Mouse (Mus musculus) ZHBTc4 (cell line): ENCODE data around the gene Ptprk.
A peak's percentile ranks its signal among the peaks of the same experiment; 100 is the strongest.

ENCODE experiments used
- DNase-seq: peaks from one replicate; pipeline ENCODE4 v3.0.0-alpha.2; 2011; ENCODE audit warnings: low read depth, low spot score

Gene Ptprk

DNA sequence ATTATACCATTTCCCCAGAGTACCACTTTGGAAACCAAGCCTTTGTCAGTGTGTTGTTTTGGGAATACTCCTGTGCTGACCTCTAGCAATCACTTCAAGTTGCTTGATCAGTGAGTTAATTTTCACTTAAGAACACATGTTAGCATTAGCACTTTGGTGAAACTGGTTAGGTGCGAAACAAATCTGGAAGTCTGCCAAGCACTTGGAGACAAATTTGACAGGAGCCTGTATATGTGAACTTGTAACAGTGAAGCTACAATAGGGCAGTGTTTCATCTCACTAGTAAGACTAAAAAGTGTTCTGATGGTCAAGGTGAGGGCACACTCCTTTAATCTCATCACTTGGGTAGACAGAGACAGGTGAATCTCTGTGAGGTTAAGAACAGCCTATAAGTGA lies 321.9 kb downstream of the Ptprk start:
- DNase-seq: no peak

- DNase-seq: no peak
Measured at GRCm38 (mm10) chr10:28401796-28402195, 327.2 kb downstream of the Ptprk start.

DNA sequence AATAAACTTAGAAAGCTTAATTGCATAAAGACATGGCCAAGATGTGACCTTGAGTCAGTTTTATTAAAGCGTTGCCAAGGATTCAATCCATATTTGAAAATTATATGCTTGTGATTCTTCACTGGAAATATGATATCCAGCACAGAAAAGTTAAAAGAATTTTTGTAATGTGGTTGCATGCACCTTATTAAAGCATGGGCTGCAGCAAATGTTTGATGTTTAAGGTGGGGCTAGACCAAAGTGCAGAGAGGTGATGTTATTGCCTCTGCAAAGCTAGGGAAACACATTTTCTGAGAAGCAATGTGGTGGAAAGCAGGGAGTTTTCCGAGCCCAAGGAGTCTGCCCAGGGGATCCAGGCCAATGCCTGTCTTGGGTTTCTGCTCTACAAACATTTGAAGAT lies 334.4 kb downstream of the Ptprk start:
- no peak for DNase-seq

DNA sequence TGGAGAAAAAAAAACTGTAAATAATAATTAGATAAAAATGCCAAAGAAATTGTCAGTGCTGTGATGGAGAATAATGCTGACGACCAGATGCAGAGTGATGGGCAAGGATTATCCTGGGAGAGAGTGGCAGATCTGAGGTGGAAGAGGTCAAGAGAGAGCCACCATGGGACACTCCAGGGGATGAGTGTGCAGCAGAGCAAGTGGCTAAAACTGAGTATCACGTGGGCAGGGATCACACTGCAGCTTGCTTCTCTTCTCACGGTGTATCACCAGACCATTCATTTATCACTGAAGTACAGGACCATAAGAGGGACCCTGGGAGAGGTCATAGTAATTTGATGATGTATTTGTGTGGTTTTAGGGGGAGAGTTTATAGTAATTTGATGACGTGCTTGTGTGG lies 340.2 kb downstream of the Ptprk start:
- DNase-seq: no peak

DNA sequence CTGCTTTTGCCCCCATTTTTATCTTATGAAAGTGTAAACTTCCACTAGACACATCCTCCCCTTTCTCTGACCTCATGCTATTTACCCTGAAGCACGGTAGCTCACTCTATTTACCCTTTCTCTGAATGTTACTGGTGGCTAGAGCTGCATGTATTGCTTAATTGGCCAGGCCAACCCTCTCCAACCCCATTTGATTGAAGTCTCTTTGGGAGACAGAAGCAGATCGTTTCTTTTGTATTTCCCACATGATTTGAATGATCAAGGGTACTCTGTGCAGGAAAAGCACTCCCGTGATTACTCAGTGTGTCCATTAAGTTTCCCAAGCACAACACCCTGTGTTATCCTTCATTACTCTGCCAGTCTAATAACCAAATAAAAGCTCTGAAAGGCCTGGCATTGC lies 348.0 kb downstream of the Ptprk start:
- DNase-seq: no peak

DNA sequence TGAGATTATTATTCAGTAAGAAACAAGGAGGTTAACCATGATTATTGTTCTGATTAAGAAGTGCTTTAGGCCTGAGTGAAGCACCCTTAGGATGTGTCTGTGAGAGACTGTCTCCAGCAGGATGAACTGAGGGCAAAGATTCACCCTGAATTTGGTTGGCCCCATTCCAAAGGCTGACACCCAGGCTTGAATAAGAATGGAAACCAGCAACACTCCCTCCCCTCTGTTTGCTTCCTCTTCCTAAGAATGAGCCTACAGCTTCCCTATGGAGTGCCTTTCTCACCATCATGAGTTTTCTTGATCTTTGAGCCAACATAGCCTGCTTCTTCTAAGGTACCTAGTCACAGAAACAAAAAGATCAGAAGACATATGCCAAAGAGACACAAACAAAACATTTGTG lies 350.8 kb downstream of the Ptprk start:
- DNase-seq: peak; percentile 50

DNA sequence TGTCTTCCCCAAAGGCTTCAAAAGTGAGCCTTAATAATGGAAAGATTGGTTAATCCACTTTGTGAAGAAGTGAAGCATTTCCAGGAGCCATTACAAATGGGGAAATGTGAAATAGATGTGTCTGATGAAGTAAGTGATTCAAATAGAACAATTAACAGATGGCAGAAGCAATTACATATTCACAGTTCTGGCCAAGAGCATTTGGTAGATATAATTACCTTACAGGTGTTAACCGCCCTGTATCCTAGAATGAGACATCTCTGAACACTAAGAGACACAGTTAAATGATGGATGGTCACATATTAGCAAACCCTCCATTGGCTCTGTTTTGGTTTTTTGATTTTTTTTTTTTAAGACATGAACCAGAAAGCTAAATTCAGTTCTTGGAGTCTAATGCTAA lies 361.5 kb downstream of the Ptprk start:
- no peak for DNase-seq

DNA sequence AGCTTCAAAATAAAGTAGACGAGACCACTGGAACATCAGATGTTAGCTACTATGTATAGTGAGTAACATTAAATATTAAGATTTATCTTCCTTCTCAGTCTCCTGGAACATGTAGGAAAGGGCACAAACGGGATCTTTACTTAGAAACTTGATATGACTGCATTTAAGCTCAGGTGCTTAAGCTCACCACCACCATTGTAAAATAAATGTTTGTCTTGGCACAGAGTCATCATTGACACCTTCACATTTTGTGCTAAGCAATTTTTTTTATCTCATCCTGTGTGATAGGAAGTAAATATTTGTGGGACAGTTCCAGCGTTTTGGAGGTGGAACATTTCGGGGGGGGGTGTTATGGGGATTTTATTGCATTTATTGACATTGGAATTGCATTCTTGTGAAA lies 375.2 kb downstream of the Ptprk start:
- DNase-seq: no peak

DNA sequence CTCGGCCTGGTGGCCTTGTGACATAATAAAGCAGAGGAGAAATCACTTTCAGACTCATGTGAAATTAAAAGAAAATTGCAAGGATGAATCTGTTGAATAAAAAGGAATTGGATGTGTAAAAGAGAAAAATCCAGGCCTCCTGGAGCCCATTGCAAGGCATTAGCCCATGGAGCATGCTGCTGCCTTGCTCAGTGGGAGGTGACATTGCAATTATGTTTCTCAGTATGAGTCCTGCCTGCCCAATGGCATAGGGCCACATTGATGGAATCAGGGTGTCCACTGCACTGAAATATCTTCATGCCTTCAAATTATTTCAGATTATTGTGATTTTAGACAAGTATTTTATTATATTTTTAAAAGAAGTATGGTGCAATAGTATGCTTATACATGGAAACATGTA lies 376.0 kb downstream of the Ptprk start:
- DNase-seq: no peak

DNA sequence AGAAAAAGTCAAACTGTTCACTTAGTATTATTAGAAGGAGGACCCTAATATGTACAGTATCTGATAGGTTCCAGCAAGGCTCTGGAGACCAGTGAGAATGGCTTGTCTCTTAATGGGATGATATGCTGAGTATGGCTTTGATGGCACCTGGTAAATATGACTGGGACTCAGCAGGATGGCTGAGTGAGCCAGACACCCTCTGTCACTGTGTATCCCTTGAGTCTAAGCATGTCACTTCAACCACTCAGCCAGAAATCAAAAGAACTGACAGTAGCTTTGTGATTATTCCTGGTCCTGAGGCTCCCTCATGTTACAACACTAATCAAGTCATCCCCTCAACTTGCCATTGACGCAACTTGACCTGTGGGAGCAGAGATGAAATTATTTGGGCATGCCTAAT lies 383.4 kb downstream of the Ptprk start:
- DNase-seq: no peak

- no peak for DNase-seq
Measured at GRCm38 (mm10) chr10:28459963-28460362, 385.3 kb downstream of the Ptprk start.

- no peak for DNase-seq
Measured at GRCm38 (mm10) chr10:28463706-28464105, 389.1 kb downstream of the Ptprk start.

- DNase-seq: no peak
Measured at GRCm38 (mm10) chr10:28464766-28465548, 390.3 kb downstream of the Ptprk start.

- peak; percentile 63 for DNase-seq
Measured at GRCm38 (mm10) chr10:28485574-28485973, 411.0 kb downstream of the Ptprk start.

DNA sequence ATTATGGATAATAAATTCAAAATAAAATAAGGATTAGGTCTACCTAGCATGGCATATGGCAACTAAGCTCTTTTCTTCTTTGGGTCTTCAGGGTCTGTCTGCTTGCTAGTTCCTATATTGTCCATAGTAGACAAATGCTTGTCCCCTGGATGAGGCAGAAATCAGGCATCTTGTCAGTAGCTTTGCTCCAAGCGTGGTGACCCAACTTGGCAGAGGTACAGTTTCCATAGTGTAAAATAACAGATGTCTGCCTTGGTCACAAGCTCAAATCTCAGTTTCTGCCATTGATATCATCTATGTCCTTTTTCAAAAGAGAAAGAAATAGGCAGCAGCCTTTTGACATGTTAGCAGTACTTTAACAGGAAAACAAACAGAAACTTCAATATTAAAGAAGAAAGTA lies 416.4 kb downstream of the Ptprk start:
- no peak for DNase-seq

GRCm38 (mm10) chr10:28492206-28492605 lies 417.6 kb downstream of the Ptprk start:
- peak; percentile 11 for DNase-seq

DNA sequence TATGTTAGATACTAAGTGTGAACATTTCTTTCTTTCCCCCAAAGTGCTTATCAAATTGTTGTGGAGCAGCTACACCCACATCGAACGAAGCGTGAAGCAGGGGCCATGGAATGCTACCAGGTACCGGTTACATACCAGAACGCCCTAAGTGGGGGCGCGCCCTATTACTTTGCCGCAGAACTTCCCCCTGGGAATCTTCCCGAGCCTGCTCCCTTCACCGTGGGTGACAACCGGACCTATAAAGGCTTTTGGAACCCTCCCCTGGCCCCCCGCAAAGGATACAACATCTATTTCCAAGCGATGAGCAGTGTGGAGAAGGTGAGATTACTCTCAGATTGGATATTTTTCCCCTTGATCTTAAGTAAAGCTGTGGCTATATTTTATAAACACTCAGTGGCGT lies 418.2 kb downstream of the Ptprk start:
- peak; percentile 53 for DNase-seq

GRCm38 (mm10) chr10:28493271-28493861 lies 418.7 kb downstream of the Ptprk start:
- DNase-seq: peak; percentile 87

- no peak for DNase-seq
Measured at GRCm38 (mm10) chr10:28497791-28498190, 423.2 kb downstream of the Ptprk start.

DNA sequence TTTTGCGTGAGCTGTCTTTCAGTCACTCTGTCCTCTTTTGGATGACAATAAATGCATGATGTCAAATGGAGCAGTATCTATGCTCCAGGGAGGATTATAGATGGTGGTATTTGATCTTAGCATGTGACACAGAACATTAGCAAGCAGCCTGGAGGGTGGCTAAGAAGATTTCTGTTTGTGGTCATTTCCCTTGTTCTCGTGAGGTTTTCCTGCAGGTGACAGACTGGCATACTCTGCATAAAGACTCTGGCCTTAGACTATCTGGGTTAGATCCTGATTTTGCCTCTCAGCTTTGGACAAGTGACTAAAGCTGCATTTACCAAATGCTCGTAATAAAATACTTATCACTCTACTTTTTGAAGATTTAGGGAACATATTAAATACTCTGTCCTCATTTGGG lies 423.9 kb downstream of the Ptprk start:
- no peak for DNase-seq

GRCm38 (mm10) chr10:28513601-28514000 lies 439.0 kb downstream of the Ptprk start:
- DNase-seq: no peak

DNA sequence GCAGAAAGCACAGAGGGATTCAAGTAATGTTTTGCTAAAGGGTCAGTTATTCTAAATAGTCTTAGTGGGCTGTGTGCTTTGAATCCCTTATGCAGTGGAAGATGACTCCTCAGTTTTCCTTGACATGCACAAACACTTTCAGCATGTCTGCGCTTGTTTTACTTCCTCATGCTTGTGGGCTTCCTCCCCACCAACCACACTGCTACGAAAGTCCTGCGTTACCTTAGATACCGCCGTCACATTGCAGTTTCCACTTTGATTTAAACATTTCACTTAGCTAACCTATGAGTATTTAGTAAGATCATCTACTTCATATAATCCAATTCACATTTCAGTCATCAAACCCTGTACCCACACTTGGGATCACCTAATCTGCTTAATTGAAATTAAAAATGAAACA lies 441.5 kb downstream of the Ptprk start:
- no peak for DNase-seq

DNA sequence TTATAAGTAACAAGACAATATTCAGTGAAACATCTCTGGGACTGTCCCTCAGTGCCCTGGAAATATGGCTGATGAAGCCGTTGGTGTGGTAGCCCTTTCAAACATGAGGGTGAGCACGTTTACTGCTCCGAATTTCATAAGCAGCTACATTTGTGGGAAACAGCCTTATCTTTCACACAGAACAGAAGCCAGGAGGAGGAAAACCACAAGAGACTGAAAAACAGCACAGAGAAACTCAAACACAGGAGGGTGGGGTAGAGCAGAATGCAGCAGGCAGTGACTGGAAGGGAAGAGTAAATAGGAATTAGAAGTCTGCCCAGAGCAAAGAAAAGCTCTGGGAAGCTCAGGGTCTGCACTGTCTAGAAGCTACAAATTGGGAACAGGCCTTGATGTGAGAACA lies 443.7 kb downstream of the Ptprk start:
- DNase-seq: no peak

GRCm38 (mm10) chr10:28519861-28520260 lies 445.2 kb downstream of the Ptprk start:
- DNase-seq: no peak
